Mouse (Mus musculus) left cerebral cortex, adult 9 months (tissue): ENCODE measurements around the gene Zbed5.
"Not testable (repeated sequence)": the region's sequence is repeated elsewhere in the genome, so short reads cannot be mapped to it uniquely, and the experiment has no call there.

Experiments
- DNase-seq, 2 experiments: peaks; one replicate each; pipeline ENCODE4 v3.0.0; 2022; ENCODE audit warnings: low spot score in 2 of 2

The Zbed5 gene

GRCm38 (mm10) chr5:129908242-129908965 is 12.9 kb downstream of the Zbed5 start, which contains the start of gene Nupr1l:
Gene Nupr1l (plus strand): TSS chr5:129908540.
- DNase-seq, result peak; percentile 64 to 89

- no peak for DNase-seq
These were observed 13.6 kb downstream of the Zbed5 start for GRCm38 (mm10) chr5:129909147-129909546.

- no peak for DNase-seq
These were observed 14.1 kb downstream of the Zbed5 start for GRCm38 (mm10) chr5:129909591-129909990.

DNA sequence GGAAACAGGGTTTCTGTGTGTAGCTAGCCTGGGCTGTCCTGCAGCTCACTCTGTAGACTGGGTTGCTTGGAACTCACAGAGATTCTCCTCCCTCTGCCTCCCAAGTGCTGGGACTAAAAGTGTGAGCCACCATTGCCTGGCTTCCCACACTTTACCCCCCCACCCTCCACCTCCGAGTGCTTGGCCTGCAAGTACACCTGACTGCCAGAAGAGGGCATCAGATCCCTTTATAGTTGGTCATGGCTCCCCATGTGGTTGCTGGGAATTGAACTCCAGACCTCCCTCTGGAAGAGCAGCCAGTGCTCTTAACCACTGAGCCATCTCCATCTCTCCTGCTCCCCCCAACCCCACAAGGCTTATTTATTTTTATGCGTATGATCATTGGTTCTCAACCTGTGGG is 18.5 kb downstream of the Zbed5 start:
- no peak for DNase-seq

GRCm38 (mm10) chr5:129915491-129915890 is 20.0 kb downstream of the Zbed5 start:
- not testable (repeated sequence) for DNase-seq

GRCm38 (mm10) chr5:129918065-129918651 is 22.6 kb downstream of the Zbed5 start:
- no peak for DNase-seq

GRCm38 (mm10) chr5:129918752-129919151 is 23.2 kb downstream of the Zbed5 start:
- no peak for DNase-seq

DNA sequence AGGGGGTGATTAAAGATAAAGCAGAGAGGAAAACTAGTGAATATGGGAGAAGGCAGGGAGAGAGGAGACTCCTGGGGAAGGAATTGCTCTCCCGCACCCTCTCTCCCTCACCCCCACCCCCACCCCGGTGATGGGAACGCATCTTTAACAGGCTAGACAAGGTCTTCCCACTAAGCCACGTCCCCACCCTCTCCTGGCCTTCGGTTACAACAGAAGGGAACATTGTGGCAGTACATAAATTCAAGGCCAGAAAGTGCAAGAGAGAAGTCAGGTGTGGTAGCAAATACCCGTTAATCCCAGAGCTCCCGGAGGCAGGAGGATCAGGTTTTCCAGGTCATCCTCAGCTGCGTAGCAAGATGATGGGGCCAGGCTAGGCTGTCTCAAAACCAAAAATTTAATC is 23.8 kb downstream of the Zbed5 start:
- no peak for DNase-seq

DNA sequence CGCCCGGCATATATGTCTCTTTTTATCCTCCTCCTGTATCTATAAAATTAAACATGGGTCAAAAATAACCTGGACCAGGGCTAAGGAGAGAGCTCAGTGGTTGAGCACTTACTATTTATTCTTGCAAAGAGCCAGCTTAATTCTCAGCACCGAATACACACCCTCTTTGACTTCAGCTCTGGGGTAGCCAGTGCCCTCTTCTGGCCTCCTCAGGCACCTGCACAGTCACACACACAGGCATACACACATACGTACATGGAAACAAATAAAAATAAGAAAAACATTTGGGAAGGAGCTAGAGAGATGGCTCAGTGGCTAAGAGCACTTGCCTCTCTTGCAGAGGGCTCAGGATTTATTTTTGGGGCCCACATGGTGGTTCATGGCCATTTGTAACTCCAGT is 26.4 kb downstream of the Zbed5 start:
- no peak for DNase-seq

- DNase-seq, result no peak
These were observed 29.4 kb downstream of the Zbed5 start for GRCm38 (mm10) chr5:129924820-129925452.

- DNase-seq, result no peak
These were observed 30.4 kb downstream of the Zbed5 start for GRCm38 (mm10) chr5:129925933-129926332.

GRCm38 (mm10) chr5:129929924-129930855 is 34.7 kb downstream of the Zbed5 start:
- DNase-seq, result no peak

DNA sequence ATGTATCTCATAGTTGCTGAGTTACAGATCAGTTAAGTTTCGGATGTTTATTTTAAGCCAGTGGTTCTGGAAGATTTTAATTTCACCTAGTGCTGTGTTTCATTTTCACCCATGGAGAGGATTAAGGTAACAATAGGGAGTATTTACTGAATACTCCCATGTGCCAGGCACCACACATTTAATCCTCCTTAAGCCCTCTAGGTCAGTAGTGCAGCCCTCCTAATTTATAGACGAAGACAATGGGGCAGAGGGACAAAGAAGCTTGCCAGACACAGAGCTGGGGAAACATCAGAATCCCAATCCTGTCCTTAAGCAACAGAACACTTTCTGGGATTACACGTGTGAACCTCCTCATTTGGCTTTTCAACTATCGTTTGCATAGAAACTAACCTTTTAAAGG is 41.4 kb downstream of the Zbed5 start:
- DNase-seq, result no peak

- no peak for DNase-seq
These were observed 44.8 kb downstream of the Zbed5 start for GRCm38 (mm10) chr5:129940281-129940680.

GRCm38 (mm10) chr5:129940736-129941494 is 45.4 kb downstream of the Zbed5 start:
- no peak for DNase-seq

DNA sequence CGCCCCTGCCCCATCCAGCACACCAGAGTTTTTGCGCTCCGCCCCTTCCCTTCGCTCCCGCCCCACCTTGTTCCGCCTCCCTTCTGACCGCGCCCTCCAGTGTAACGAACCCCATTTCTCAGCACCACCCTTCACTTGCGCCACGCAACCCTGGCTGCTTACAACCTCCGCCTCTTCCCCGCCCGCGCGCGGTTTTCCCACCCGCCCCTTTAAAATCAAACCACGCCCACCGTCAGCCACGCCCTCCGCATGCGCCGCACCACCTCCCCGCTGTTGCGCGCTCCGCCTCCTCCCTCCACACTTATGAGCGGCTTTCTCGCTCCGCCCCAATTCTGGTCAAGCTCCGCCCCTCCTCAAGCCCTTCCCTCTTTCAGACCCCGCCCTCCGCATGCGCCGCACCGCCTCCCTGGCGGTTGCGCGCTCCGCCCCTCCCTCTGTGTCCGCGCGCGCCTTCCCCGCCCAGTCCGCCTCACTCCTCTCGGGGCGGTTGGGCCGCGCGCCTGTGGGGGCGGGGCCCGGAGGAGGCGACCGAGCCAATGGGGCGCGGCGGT is 46.0 kb downstream of the Zbed5 start, which contains the start of gene Vkorc1l1:
TSS of gene Vkorc1l1 (plus strand) at position 476 of the 551 bp plus-strand sequence.
- peak; percentile 94 to 98 for DNase-seq

DNA sequence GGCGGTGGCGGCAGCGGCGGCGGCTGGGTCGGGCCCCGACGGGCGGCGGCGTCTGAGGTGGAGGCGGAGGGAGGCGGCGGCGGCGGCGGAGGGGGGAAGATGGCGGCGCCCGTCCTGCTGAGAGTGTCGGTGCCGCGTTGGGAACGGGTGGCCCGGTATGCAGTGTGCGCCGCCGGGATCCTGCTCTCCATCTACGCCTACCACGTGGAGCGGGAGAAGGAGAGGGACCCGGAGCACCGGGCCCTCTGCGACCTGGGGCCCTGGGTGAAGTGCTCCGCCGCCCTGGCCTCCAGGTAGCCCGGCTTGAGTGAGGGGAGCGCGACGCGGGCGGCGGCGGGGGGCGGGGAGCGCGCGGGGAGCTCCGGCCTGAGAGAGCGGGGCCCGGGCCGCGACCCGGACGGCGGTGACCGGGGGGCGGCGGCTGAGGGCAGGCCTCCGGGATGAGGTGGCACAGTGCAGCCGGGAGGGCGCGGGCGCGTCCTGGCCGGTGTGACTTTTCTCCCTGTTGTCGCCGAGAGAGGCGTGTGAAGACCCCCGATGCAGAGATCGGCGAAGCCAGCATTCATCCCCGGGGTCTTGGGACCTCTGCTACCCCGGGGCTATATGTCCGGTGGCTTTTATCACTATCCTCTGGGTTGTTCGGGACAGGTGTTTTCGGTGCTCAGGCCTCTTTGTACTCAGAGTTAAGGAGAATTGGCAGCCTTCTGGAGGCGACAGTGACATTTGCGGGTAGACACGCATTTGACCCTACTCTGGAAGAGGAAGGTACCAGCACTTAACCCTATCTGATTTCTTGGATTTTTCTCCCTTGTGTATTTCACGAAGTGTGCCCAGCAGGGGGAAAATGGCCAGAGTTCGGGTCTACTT is 46.8 kb downstream of the Zbed5 start:
- DNase-seq, result peak in 1 of 2 experiments; percentile 17

DNA sequence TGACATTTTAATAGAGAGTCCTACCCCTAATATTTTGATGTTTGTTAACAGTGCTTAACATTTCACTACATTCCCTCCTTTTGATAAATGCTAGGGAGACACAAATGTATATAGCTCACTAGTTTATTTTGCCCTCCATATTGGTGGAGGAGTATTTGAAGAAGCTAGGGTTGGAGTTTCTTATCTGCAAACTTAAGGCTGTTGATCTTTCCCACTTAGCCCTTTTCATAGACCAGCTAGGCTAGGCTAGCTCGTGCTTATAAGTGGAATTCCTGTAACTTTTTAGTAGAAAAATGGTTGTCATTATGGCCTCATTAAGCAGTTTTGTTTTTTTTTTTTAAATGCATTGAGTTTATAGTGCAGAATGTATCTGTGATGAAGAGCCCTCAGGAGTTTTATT is 47.9 kb downstream of the Zbed5 start:
- no peak for DNase-seq

GRCm38 (mm10) chr5:129947528-129948033 is 52.1 kb downstream of the Zbed5 start:
- DNase-seq, result no peak

GRCm38 (mm10) chr5:129952143-129952542 is 56.6 kb downstream of the Zbed5 start:
- DNase-seq, result no peak
